Mouse (Mus musculus) olfactory bulb, adult 2 months (tissue): ENCODE data around the gene AC161166.1. TPM values are rescaled to one million over a fixed set of nuclear protein-coding genes. Genes with fewer than 3 reads are reported as not detected.
"Not testable (repeated sequence)": the region's sequence is repeated elsewhere in the genome, so short reads cannot be mapped to it uniquely, and the experiment has no call there.

Source experiments
- H3K27ac ChIP-seq: fragments of 200-500 bp; 2 replicates; pipeline ENCODE4 v1.5.1; 2012; ENCODE audit warnings: low read depth, low read length; ENCODE audit not compliant: insufficient read depth
- H3K4me1 ChIP-seq: fragments of 200-500 bp; 2 replicates; pipeline ENCODE4 v1.6.1; 2012; ENCODE audit warnings: low read length; ENCODE audit not compliant: control insufficient read depth, insufficient read depth
- H3K4me3 ChIP-seq: fragments of 200-500 bp; 2 replicates; pipeline ENCODE4 v1.5.1; 2012; ENCODE audit warnings: mild to moderate bottlenecking, low read depth, low read length, moderate library complexity; ENCODE audit not compliant: insufficient read depth
- CTCF ChIP-seq: fragments of 200-500 bp; IDR thresholded peaks from 2 replicates; pipeline ENCODE4 v1.5.1; 2012; ENCODE audit warnings: low read depth, mild to moderate bottlenecking, low read length, moderate library complexity; ENCODE audit not compliant: insufficient read depth
- POLR2A ChIP-seq: fragments of 200-500 bp; IDR thresholded peaks from 2 replicates; pipeline ENCODE4 v1.6.1; 2012; ENCODE audit warnings: mild to moderate bottlenecking, low read depth, low read length, moderate library complexity; ENCODE audit not compliant: insufficient read depth
- WGBS: fragments of 180-500 bp; shearing (Covaris S2); methylation state at CpG from one replicate; pipeline ENCODE4 v1.1.7; 2018; 5-methylcytosine and 5-hydroxymethylcytosine counted together
- polyA plus RNA-seq: library from polyadenylated mRNA; stranded (reverse); fragments of >200 nt; gene quantifications from 2 replicates; pipeline ENCODE4 v1.2.4, GENCODE M21; 2012; ENCODE audit warnings: low replicate concordance; ENCODE audit not compliant: missing spikeins, insufficient read depth, insufficient read length

AC161166.1 gene
- polyA plus RNA-seq, 1 experiment: not detected

- WGBS: under 1% methylated on average over 44 of the region's 44 CpGs
- H3K4me1 ChIP-seq: peaks cover 32% of the 10 kb centered on the region
- TF ChIP-seq CTCF (no peak), POLR2A (peak; percentile 33; the same call in 1 of the 2 replicates)
These were observed 18.0 kb upstream of the AC161166.1 start, which contains the start of gene Irgq for GRCm38 (mm10) chr7:24530062-24530931. Gene Irgq, plus strand, starts transcription at chr7:24530689.

GRCm38 (mm10) chr7:24529580-24529979 lies 17.3 kb upstream of the AC161166.1 start:
- Histone ChIP-seq H3K4me1 (peaks cover 32% of the 10 kb centered on the region), H3K4me3 (peak overlapping the region; percentile 71), H3K27ac (peak overlapping the region; percentile 96)
- WGBS: 52% methylated on average over 11 of the region's 11 CpGs
- no peak for TF ChIP-seq CTCF
- TF ChIP-seq POLR2A: no peak

More at GRCm38 (mm10) chr7:24530062-24530931, 18.0 kb upstream of the AC161166.1 start, which contains the start of gene Irgq:
- Histone ChIP-seq H3K4me3 (peak within 1 kb of the TSS; percentile 75), H3K27ac (peak within 1 kb of the TSS; percentile 96)

GRCm38 (mm10) chr7:24528861-24529260 lies 16.6 kb upstream of the AC161166.1 start:
- TF ChIP-seq POLR2A (no peak), CTCF (no peak)
- 89% methylated on average over 11 of the region's 11 CpGs for WGBS
- H3K27ac ChIP-seq: no peak overlapping the region
- H3K4me1 ChIP-seq: peaks cover 28% of the 10 kb centered on the region
- no peak overlapping the region for H3K4me3 ChIP-seq

- peaks cover 12% of the 10 kb centered on the region for H3K4me1 ChIP-seq
- TF ChIP-seq POLR2A: no peak
- no peak for TF ChIP-seq CTCF
- 43% methylated on average over 12 of the region's 12 CpGs for WGBS
- no peak overlapping the region for H3K27ac ChIP-seq
- no peak overlapping the region for H3K4me3 ChIP-seq
These were observed 13.6 kb upstream of the AC161166.1 start for GRCm38 (mm10) chr7:24525686-24526420.

GRCm38 (mm10) chr7:24524978-24525377 lies 12.7 kb upstream of the AC161166.1 start:
- Histone ChIP-seq H3K4me3 (no peak overlapping the region), H3K27ac (no peak overlapping the region), H3K4me1 (peaks cover 12% of the 10 kb centered on the region)
- WGBS: 75% methylated on average over 6 of the region's 6 CpGs
- TF ChIP-seq POLR2A (no peak), CTCF (0 out of 2 replicates have a peak, but pooled peaks have one; percentile 8)

- TF ChIP-seq POLR2A (no peak), CTCF (no peak)
- peaks cover 7% of the 10 kb centered on the region for H3K4me1 ChIP-seq
- WGBS: 88% methylated on average over 6 of the region's 6 CpGs
- H3K27ac ChIP-seq: no peak overlapping the region
- H3K4me3 ChIP-seq: no peak overlapping the region
These were observed 11.5 kb upstream of the AC161166.1 start for GRCm38 (mm10) chr7:24523723-24524122.

- no peak overlapping the region for H3K27ac ChIP-seq
- no peak overlapping the region for H3K4me3 ChIP-seq
- WGBS: 44% methylated on average over 5 of the region's 5 CpGs
- H3K4me1 ChIP-seq: peaks cover 10% of the 10 kb centered on the region
- TF ChIP-seq CTCF (no peak), POLR2A (no peak)
These were observed 10.6 kb upstream of the AC161166.1 start for GRCm38 (mm10) chr7:24522805-24523204.

- not testable (repeated sequence) for H3K4me3 ChIP-seq, H3K4me1 ChIP-seq, H3K27ac ChIP-seq
- 82% methylated on average over 10 of the region's 10 CpGs for WGBS
These were observed 7.8 kb upstream of the AC161166.1 start for GRCm38 (mm10) chr7:24520054-24520453.

GRCm38 (mm10) chr7:24519130-24519529 lies 6.9 kb upstream of the AC161166.1 start:
- Histone ChIP-seq H3K4me3 (no peak overlapping the region), H3K4me1 (peaks cover 6% of the 10 kb centered on the region; the same call in 1 of the 2 replicates), H3K27ac (no peak overlapping the region)
- WGBS: 46% methylated on average over 3 of the region's 3 CpGs
- TF ChIP-seq POLR2A: no peak
- TF ChIP-seq CTCF: no peak
